Mouse (Mus musculus) liver, embryonic 11.5 days (tissue): ENCODE data around the gene Elobl. TPM values are rescaled to one million over a fixed set of nuclear protein-coding genes. Genes with fewer than 3 reads are reported as not detected.

Source experiments
- ATAC-seq: fragments of 200-750 bp; cut with Nextera tagmentation; replicated peaks from 2 replicates; pipeline ENCODE4 v1.8.0; 2017; ENCODE audit warnings: moderate number of reproducible peaks, mild to moderate bottlenecking, moderate TSS enrichment, moderate library complexity; ENCODE audit not compliant: low FRiP score
- DNase-seq: peaks from one replicate; pipeline ENCODE4 v3.0.0-alpha.2; 2017; ENCODE audit warnings: low spot score
- H3K27ac ChIP-seq: fragments of 300-500 bp; sonication (generic); 2 replicates; pipeline ENCODE4 v1.5.1; 2014; ENCODE audit warnings: mild to moderate bottlenecking, low read depth, low read length, control low read depth
- H3K27me3 ChIP-seq: fragments of 300-500 bp; sonication (generic); replicated peaks from 2 replicates; pipeline ENCODE4 v1.6.1; 2014; ENCODE audit warnings: low read length, mixed read lengths; ENCODE audit not compliant: control insufficient read depth, insufficient read depth
- H3K36me3 ChIP-seq: fragments of 300-500 bp; sonication (generic); 2 replicates; pipeline ENCODE4 v1.6.1; 2014; ENCODE audit warnings: mild to moderate bottlenecking, low read length, moderate library complexity, mixed read lengths; ENCODE audit not compliant: control insufficient read depth, insufficient read depth
- H3K4me1 ChIP-seq: fragments of 300-500 bp; sonication (generic); replicated peaks from 2 replicates; pipeline ENCODE4 v1.6.1; 2014; ENCODE audit warnings: low read length, mixed read lengths; ENCODE audit not compliant: control insufficient read depth, insufficient read depth
- H3K4me2 ChIP-seq: fragments of 300-500 bp; sonication (generic); 2 replicates; pipeline ENCODE4 v1.6.1; 2014; ENCODE audit warnings: mild to moderate bottlenecking, control low read depth, moderate library complexity
- H3K4me3 ChIP-seq: fragments of 300-500 bp; sonication (generic); 2 replicates; pipeline ENCODE4 v1.5.1; 2014; ENCODE audit warnings: low read depth, low read length, control low read depth
- H3K9ac ChIP-seq: fragments of 300-500 bp; sonication (generic); 2 replicates; pipeline ENCODE4 v1.6.1; 2014; ENCODE audit warnings: low read depth, low read length, control low read depth
- H3K9me3 ChIP-seq: fragments of 300-500 bp; sonication (generic); 2 replicates; pipeline ENCODE4 v1.6.1; 2016; ENCODE audit warnings: low read length, inconsistent platforms, mixed read lengths; ENCODE audit not compliant: control insufficient read depth
- WGBS: fragments of 180-500 bp; shearing (Covaris S2); extraction: QIAGEN DNeasy Blood & Tissue Kit; methylation state at CpG from one replicate; pipeline ENCODE4 v1.1.7; 2014; 5-methylcytosine and 5-hydroxymethylcytosine counted together
- polyA plus RNA-seq: library from polyadenylated mRNA; unstranded; fragments of >200 nt; fragmentation: Nextera tagmentation; extraction: Ambion mirVana; gene quantifications from 2 replicates; pipeline ENCODE4 v1.2.1, GENCODE M21; 2014

The Elobl gene
- polyA plus RNA-seq, 1 experiment from 2014 or later = not detected

DNA sequence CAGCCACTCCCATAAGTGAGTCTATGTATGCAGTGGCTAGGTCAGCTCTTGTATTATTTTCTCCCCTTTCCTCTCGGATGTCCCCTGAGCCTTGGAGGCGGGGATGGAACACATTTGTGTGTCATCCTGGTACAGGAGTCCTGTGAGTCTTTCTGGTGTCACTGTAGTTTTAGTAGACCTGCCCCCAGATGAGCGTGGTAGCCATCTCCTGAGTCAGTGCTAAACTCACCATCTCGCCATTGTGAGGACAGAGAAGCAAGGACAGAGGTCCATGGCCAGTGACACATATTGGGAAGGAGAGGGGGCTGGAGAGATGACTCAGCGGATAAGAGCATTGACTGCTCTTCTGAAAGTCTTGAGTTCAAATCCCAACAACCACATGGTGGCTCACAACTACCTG, 10.5 kb upstream of the Elobl start:
- no peak for DNase-seq
- Histone ChIP-seq H3K27ac (no peak overlapping the region), H3K9ac (no peak overlapping the region), H3K36me3 (peaks cover 6% of the 10 kb centered on the region; the same call in 1 of the 2 replicates), H3K4me1 (peaks cover 3% of the 10 kb centered on the region), H3K4me3 (no peak overlapping the region), H3K4me2 (no peak overlapping the region), H3K27me3 (no peaks in the 10 kb centered on the region), H3K9me3 (no peaks in the 10 kb centered on the region)
- 93% methylated on average over 5 of the region's 5 CpGs for WGBS
- no peak for ATAC-seq

DNA sequence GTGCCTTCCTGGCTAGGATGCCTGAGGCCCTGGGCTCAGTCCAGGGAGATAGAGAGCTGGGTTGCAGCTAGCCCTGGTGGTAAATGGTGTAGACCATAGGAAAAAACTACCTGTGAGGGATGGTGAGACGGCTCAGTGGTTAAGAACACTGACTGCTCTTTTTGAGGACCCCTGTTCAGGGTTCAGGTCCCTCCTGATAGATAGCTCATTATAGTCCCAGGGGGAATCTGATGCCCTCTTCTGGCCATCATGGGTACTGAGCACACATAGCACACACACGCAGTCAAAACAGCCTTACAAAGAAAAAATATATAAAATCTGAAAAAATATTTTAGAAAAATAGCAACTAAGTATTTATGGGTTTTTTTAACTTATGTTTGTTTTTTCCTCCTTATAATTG, 9.6 kb upstream of the Elobl start:
- Histone ChIP-seq H3K27ac (no peak overlapping the region), H3K4me3 (no peak overlapping the region), H3K4me2 (no peak overlapping the region), H3K36me3 (peaks cover 1% of the 10 kb centered on the region; the same call in 1 of the 2 replicates), H3K4me1 (no peaks in the 10 kb centered on the region; the same call in 1 of the 2 replicates), H3K27me3 (no peaks in the 10 kb centered on the region), H3K9ac (no peak overlapping the region), H3K9me3 (no peaks in the 10 kb centered on the region)
- 87% methylated on average over 2 of the region's 2 CpGs for WGBS
- ATAC-seq = no peak
- DNase-seq = no peak

DNA sequence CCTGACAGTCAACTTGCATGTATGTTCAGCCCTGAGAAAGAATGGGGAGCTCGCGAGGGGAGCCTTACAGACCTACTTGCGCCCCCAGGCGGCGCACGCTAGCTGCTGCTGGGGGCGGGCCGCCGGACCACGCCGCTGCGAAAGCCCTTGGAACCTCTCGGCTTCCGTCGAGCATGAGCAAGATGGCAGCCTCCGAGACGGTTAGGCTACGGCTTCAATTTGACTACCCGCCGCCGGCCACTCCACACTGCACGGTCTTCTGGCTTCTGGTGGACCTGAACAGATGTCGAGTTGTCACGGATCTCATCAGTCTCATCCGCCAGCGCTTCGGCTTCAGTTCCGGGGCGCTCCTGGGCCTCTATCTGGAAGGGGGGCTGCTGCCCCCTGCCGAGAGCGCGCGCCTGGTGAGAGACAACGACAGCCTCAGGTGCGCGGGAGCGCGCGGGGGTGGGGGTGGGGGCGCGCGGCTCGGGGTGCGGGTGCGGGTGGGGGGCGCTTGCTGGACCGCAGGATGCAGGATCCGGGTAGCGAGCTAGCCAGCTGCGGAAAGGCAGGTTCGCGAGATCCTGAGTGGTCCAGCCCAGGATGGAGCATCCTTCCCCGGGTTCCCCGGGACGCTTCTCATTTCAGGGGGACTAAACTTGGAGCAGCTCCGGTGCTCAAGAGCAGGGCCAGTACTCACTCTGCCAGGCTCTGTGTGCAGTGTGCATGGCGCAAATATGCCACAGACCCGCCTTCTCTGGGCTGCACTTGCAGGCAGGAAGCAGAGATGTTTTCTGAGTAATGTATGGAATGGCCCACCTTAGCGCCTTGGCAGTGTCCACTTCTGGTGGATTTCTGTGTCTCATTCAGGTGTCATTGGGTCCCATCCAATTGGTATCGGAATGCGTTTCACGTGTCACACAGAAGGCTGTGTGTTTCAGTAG, 7.3 kb upstream of the Elobl start:
- no peaks in the 10 kb centered on the region; the same call in 1 of the 2 replicates for H3K4me1 ChIP-seq
- 1% methylated on average over 62 of the region's 62 CpGs for WGBS
- peak overlapping the region; percentile 80 for H3K9ac ChIP-seq
- H3K36me3 ChIP-seq = no peaks in the 10 kb centered on the region
- peak overlapping the region; percentile 47; the same call in 1 of the 2 replicates for H3K27ac ChIP-seq
- no peaks in the 10 kb centered on the region for H3K9me3 ChIP-seq
- H3K27me3 ChIP-seq = no peaks in the 10 kb centered on the region
- ATAC-seq (peak; percentile 85), DNase-seq (peak; percentile 90)
- peak overlapping the region; percentile 81 for H3K4me2 ChIP-seq
- peak overlapping the region; percentile 77 for H3K4me3 ChIP-seq

DNA sequence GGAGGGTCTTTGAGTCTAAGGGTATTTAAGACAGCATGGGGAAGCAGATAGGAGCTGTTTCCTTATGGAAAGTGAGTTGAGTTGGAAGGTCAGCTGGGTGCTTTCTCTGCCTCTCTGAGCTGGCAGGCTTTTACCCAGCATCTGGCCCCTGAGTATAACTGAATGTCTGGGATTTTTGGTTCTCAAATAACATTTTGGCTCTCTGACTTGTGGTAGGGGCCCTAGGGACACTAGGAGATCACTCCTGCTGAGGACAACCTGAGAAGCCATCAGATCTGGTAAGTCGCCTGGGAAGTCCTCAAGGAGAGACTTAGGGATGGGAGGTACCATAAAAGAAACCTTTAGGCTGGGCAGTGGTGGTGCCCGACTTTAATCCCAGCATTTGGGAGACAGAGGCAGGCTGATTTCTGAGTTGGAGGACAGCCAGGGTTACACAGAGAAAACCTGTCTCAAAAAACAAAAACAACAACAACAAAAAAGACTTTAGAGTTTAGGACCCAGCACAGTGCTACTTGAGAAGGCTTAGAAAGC, 3.5 kb upstream of the Elobl start, which contains the start of gene Coil:
Gene Coil (plus strand): TSS at position 51 of the 531 bp plus-strand sequence.
- H3K36me3 ChIP-seq = no peaks in the 10 kb centered on the region
- ATAC-seq (no peak), DNase-seq (no peak)
- no peak within 1 kb of the TSS for H3K27ac ChIP-seq
- no peaks in the 10 kb centered on the region for H3K9me3 ChIP-seq
- H3K27me3 ChIP-seq = no peaks in the 10 kb centered on the region
- WGBS = 24% methylated on average over 2 of the region's 2 CpGs
- H3K4me1 ChIP-seq = no peaks in the 10 kb centered on the region; the same call in 1 of the 2 replicates
- no peak within 1 kb of the TSS for H3K4me2 ChIP-seq
- no peak within 1 kb of the TSS for H3K4me3 ChIP-seq
- H3K9ac ChIP-seq = no peak within 1 kb of the TSS

DNA sequence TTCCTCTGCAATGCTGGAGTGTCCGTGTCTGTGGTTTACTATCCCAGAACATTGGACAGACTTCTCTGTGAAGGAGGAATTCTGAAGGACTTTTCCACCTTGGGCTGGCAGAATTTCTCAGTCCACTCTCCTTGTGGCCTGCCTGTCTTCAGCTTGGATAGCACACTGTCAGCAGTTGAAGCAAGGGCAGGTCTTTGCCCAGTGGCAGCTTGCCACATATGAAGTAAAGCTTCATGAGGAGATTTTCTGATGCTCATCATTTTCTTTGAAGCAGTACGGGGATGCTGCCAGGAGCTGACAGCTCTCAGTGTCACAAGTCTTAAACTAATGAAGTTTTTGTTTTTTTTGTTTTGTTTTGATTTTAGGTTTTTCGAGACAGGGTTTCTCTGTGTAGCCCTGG, 7.9 kb downstream of the Elobl start:
- Histone ChIP-seq H3K9me3 (no peaks in the 10 kb centered on the region), H3K36me3 (no peaks in the 10 kb centered on the region), H3K27ac (no peak overlapping the region), H3K4me2 (no peak overlapping the region), H3K27me3 (no peaks in the 10 kb centered on the region), H3K4me3 (no peak overlapping the region), H3K9ac (no peak overlapping the region), H3K4me1 (0 out of 2 replicates have a peak, but pooled peaks cover 2% of the 10 kb centered on the region)
- DNase-seq (no peak), ATAC-seq (no peak)
- WGBS = 79% methylated on average over 3 of the region's 3 CpGs

DNA sequence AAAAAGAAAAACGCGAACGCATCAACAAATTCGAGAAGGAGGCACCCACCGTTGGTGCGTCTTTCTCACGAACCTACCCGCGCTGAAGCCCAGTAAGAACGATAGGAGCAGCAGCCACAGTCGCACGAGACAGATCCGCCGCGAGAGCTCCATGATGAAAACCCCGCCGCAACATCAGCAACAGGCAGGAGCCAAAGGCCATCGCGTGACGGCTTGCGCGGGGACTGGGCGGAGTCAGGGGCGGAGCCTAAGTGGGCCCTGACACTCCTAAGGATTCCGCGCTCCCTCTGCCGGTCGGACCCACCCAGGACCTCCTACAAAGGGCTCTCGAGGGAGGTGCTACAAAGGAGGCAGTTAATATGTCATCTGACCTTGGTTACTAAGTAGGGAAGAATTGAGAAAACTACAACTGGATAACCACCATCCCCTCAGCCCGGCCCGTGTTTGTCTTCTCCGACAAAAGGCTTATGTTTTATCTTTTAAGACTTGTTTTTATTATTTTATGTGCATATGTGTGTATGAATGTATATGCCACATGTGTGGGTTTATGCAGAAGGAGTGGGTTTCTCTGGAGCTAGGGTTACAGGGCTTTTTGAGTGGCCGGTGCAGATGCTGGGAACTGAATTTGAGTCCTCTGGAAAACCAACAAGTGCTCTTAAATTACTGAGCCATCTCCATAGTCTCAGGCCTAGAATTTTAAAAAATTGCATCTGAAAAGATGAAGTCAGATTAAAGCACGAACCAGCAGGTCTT, 11.3 kb downstream of the Elobl start, which contains the start of gene Scpep1:
Gene Scpep1 (minus strand): TSS at position 249 of the 753 bp plus-strand sequence.
- WGBS = 5% methylated on average over 34 of the region's 34 CpGs
- Histone ChIP-seq H3K9ac (peak within 1 kb of the TSS; percentile 55; the same call in 1 of the 2 replicates), H3K4me2 (peak within 1 kb of the TSS; percentile 83), H3K36me3 (no peaks in the 10 kb centered on the region), H3K4me1 (peaks cover 8% of the 10 kb centered on the region), H3K27me3 (no peaks in the 10 kb centered on the region), H3K4me3 (peak within 1 kb of the TSS; percentile 57), H3K9me3 (no peaks in the 10 kb centered on the region), H3K27ac (0 out of 2 replicates have a peak within 1 kb of the TSS, but pooled peaks have one; percentile 25)
- DNase-seq (peak; percentile 88), ATAC-seq (peak; percentile 94)

DNA sequence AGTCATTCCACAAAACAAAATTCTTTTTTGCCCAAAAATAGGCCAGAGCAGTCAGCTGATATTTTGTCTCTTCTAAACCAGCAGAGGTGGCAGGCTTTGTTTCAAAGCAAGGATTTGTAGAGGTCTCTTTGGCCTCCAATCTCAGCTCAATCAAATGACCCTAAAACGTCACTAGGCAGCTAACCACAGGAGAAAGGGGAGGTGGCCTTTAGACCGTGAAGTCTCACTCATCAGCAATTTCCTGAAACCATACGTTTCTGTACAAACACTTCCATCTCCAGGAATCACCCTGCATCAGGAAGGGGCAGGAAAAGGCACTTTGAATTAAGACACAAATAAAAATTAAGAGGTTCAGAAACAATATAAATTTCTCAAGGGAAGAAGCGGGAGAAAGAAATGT, 11.9 kb downstream of the Elobl start:
- DNase-seq = no peak
- Histone ChIP-seq H3K4me2 (peak overlapping the region; percentile 83), H3K36me3 (no peaks in the 10 kb centered on the region), H3K9me3 (no peaks in the 10 kb centered on the region), H3K27ac (0 out of 2 replicates have a peak overlapping the region, but pooled peaks have one; percentile 25), H3K27me3 (no peaks in the 10 kb centered on the region), H3K4me1 (peaks cover 8% of the 10 kb centered on the region), H3K4me3 (peak overlapping the region; percentile 57), H3K9ac (peak overlapping the region; percentile 55; the same call in 1 of the 2 replicates)
- ATAC-seq = no peak
- 2% methylated on average over 4 of the region's 4 CpGs for WGBS

DNA sequence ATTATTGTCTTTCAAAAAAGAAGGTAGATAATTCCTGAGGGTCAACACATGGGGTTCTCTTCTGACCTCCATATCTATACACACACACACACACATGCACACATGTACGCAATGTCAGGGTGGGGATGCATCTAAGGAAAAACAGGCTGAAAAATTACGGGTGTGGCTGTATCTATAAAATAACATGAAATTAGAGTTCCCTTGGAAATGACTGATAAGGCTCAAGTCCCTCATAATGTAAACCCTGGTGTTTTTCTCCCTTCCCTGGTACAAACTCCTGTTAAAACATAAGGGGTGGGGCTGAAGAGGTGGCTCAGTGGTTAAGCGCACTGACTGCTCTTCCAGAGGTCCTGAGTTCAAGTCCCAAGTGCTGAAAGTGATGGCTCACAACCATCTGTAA, 13.1 kb downstream of the Elobl start:
- Histone ChIP-seq H3K9ac (no peak overlapping the region), H3K4me1 (peaks cover 8% of the 10 kb centered on the region), H3K36me3 (no peaks in the 10 kb centered on the region), H3K27me3 (no peaks in the 10 kb centered on the region), H3K9me3 (no peaks in the 10 kb centered on the region), H3K27ac (no peak overlapping the region), H3K4me3 (no peak overlapping the region), H3K4me2 (no peak overlapping the region; the same call in 1 of the 2 replicates)
- DNase-seq (no peak), ATAC-seq (peak; percentile 44; the same call in 1 of the 2 replicates)
- WGBS = 78% methylated on average over 3 of the region's 3 CpGs
